Comparison of ENCODE assay signal across 8 mouse cellular contexts in the genomic region with DNA sequence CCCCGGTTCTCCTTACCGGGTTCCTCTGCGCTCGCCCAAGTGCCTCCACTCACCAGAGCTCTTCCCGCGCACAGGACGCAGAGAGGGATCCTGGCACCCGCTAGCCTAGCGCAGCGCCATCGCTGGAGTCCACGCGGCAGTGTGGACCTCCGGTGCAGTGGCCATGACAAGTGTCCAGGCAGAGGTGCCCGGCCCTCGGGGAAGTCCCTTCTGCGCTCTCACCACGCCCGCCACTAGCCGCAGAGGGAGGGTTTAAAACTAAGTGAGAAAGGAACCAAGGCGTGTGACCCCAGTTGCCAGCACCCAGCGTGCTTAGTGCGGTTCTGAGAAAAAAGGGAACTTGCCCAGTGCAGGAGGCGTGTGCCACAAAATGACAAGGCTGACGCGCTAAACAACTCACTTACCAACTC. TPM values are rescaled to one million over a fixed set of nuclear protein-coding genes. Genes with fewer than 3 reads are reported as not detected.
A peak's percentile ranks its signal among the peaks of the same experiment; 100 is the strongest.
DNase-seq lines count a peak whose midpoint lies in the region; ATAC-seq and TF ChIP-seq lines count a peak whose summit lies in the region.

Il12rb2 (minus strand) TSS at position 207 of the 410 bp plus-strand sequence.

- peaks cover 16% of the 10 kb centered on the region for H3K27me3 ChIP-seq in embryonic facial prominence, embryonic 12.5 days
- H3K27me3 ChIP-seq in liver, embryonic 14.5 days (ENCODE audit: control insufficient read depth, insufficient read depth, low read length), result no peaks in the 10 kb centered on the region; the same call in 1 of the 2 replicates

- H3K36me3 ChIP-seq in embryonic facial prominence, embryonic 12.5 days, result no peaks in the 10 kb centered on the region
- no peaks in the 10 kb centered on the region for H3K36me3 ChIP-seq in liver, embryonic 14.5 days (replicated peaks; ENCODE audit: control insufficient read depth, insufficient read depth, low read depth)

- H3K9ac ChIP-seq in embryonic facial prominence, embryonic 12.5 days, result no peak within 1 kb of the TSS; the same call in 1 of the 2 replicates
- H3K9ac ChIP-seq in liver, embryonic 14.5 days (replicated peaks), result no peak within 1 kb of the TSS

- peak within 1 kb of the TSS; percentile 26 for H3K4me3 ChIP-seq in embryonic facial prominence, embryonic 12.5 days
- peak within 1 kb of the TSS; percentile 34 to 41 for H3K4me3 ChIP-seq in liver, embryonic 14.5 days (ENCODE audit: insufficient read depth in 1 of 2, low read depth in 2 of 2, low read length in 2 of 2)

- no peaks in the 10 kb centered on the region for H3K9me3 ChIP-seq in embryonic facial prominence, embryonic 12.5 days
- no peaks in the 10 kb centered on the region for H3K9me3 ChIP-seq in liver, embryonic 14.5 days (ENCODE audit: control insufficient read depth, low read length)

- 2% methylated on average over 26 of the region's 26 CpGs for WGBS in embryonic facial prominence, embryonic 12.5 days
- under 1% methylated on average over 26 of the region's 26 CpGs for WGBS in liver, embryonic 14.5 days (ENCODE audit: insufficient replicate concordance)

- H3K27ac ChIP-seq in embryonic facial prominence, embryonic 12.5 days, result no peak within 1 kb of the TSS
- no peak within 1 kb of the TSS for H3K27ac ChIP-seq in liver, embryonic 14.5 days

- peak; percentile 23 for DNase-seq in 3134 (ENCODE audit: extremely low read depth, insufficient read length, low spot score)
- DNase-seq in CD8-positive naive resting alpha-beta T cell, adult 2 months (ENCODE audit: low read depth in 2 of 2, low spot score in 2 of 2), result peak; percentile 9 to 19
- DNase-seq in heart, postnatal 14 days, result peak; percentile 4 to 15
- peak in 2 of 3 experiments; percentile 12 to 24 for DNase-seq in liver, embryonic 14.5 days (ENCODE audit: low read depth in 3 of 3, low spot score in 3 of 3)
- peak; percentile 41 for DNase-seq in thymus, postnatal 25 days
- DNase-seq in left cerebral cortex, adult 8-10 months (ENCODE audit: low spot score in 2 of 2), result no peak

- H3K4me2 ChIP-seq in embryonic facial prominence, embryonic 12.5 days (replicated peaks), result peak within 1 kb of the TSS; percentile 50
- peak within 1 kb of the TSS; percentile 49 for H3K4me2 ChIP-seq in liver, embryonic 14.5 days (ENCODE audit: low read depth)

- intact Hi-C loops in heart, postnatal 14 days (cut with DNase I), result no loop called here

- no peak for TF ChIP-seq CTCF in liver, embryonic 14.5 days (IDR thresholded peaks at IDR 0.05; ENCODE audit: low read depth)

- no peaks in the 10 kb centered on the region for H3K4me1 ChIP-seq in embryonic facial prominence, embryonic 12.5 days
- H3K4me1 ChIP-seq in liver, embryonic 14.5 days (replicated peaks; ENCODE audit: control insufficient read depth in 2 of 2, insufficient read depth in 2 of 2, low read length in 1 of 2), result no peaks in the 10 kb centered on the region

- TF ChIP-seq EP300 in liver, embryonic 14.5 days (IDR thresholded peaks at IDR 0.05; ENCODE audit: low read depth), result no peak

- ATAC-seq in embryonic facial prominence, embryonic 12.5 days (ENCODE audit: insufficient number of reproducible peaks, insufficient read depth, low FRiP score, low TSS enrichment), result no peak
- ATAC-seq in liver, embryonic 14.5 days (ENCODE audit: insufficient read depth), result peak; percentile 41; the same call in 1 of the 2 replicates
- peak; percentile 98 for ATAC-seq in monocyte, adult 5-6 weeks (replicated peaks; ENCODE audit: insufficient number of reproducible peaks, low FRiP score, low TSS enrichment, poor library complexity, severe bottlenecking)

RNA-seq across cellular contexts. Expression of gene Il12rb2, which starts in this region (rescaled TPM):
- 0.14 TPM in 1 of 2 replicates, not detected in the other for polyA plus RNA-seq in embryonic facial prominence, embryonic 12.5 days (2016; fragmentation: Nextera tagmentation; extraction: Ambion mirVana)
- under 1 TPM; 0.17 to 0.49 TPM for total RNA-seq in heart, postnatal 14 days (2021)
- polyA plus RNA-seq in liver, embryonic 14.5 days (2012; rRNA removed), result 0.45 TPM in 2 replicates
- 0.08 and 0.27 TPM in 2 replicates for polyA plus RNA-seq in liver, embryonic 14.5 days (2014; fragmentation: Nextera tagmentation; extraction: Ambion mirVana)
- 27.9 to 92.6 TPM (median 28.7 TPM) in 3 replicates for total RNA-seq in monocyte, adult 5-6 weeks (2017)
- under 1 TPM in 3 of 4 experiments, not detected in 1; 0.14 to 0.19 (median 0.16) TPM for total RNA-seq in left cerebral cortex, adult 8-10 months (2022)

Comparison
In these comparisons a context has a peak if more than half of its experiments do, and no peak if none do; other contexts are left out.
1. RNA of gene Il12rb2 (total RNA-seq): 27.9 to 92.6 TPM in monocyte, adult 5-6 weeks; 0.17 to 0.49 TPM in heart, postnatal 14 days and 0.14 to 0.19 TPM in left cerebral cortex, adult 8-10 months; every median in the first group is over 10 times any median in the second.
2. Peak in DNase-seq in heart, postnatal 14 days; RNA of the gene not detected or under 1 TPM.
3. Peak in DNase-seq, ATAC-seq, H3K4me3 ChIP-seq and H3K4me2 ChIP-seq in liver, embryonic 14.5 days; RNA of the gene not detected or under 1 TPM.
4. DNase-seq: peak in 3134 (single experiment), CD8-positive naive resting alpha-beta T cell, adult 2 months (2 of 2) and thymus, postnatal 25 days (single experiment); none in left cerebral cortex, adult 8-10 months (0 of 2).